Mouse (Mus musculus) testis, postnatal 14 days (tissue): ENCODE results near the gene Pdlim3.
"Not testable (repeated sequence)": the region's sequence is repeated elsewhere in the genome, so short reads cannot be mapped to it uniquely, and the experiment has no call there.

Source experiments
- DNase-seq: peaks from one replicate; pipeline ENCODE4 v3.0.0; 2021; ENCODE audit warnings: low spot score

Gene Pdlim3

GRCm38 (mm10) chr8:45885202-45885685 is at the start of gene Pdlim3:
Gene Pdlim3 (plus strand): TSS chr8:45885461.
- DNase-seq = peak; percentile 27

- DNase-seq = no peak
These were observed 42.0 kb upstream of the Pdlim3 start for GRCm38 (mm10) chr8:45843306-45843705.

- DNase-seq = no peak
These were observed 41.0 kb upstream of the Pdlim3 start for GRCm38 (mm10) chr8:45844097-45844885.

GRCm38 (mm10) chr8:45844911-45845481 is 40.3 kb upstream of the Pdlim3 start:
- DNase-seq = no peak

GRCm38 (mm10) chr8:45845906-45846305 is 39.4 kb upstream of the Pdlim3 start:
- no peak for DNase-seq

GRCm38 (mm10) chr8:45855118-45855517 is 30.1 kb upstream of the Pdlim3 start:
- DNase-seq = no peak

GRCm38 (mm10) chr8:45857734-45858133 is 27.5 kb upstream of the Pdlim3 start:
- DNase-seq = no peak

GRCm38 (mm10) chr8:45858391-45858790 is 26.9 kb upstream of the Pdlim3 start:
- peak; percentile 68 for DNase-seq

- DNase-seq = not testable (repeated sequence)
These were observed 13.7 kb upstream of the Pdlim3 start for GRCm38 (mm10) chr8:45871587-45871986.

- DNase-seq = peak; percentile 50
These were observed 13.2 kb upstream of the Pdlim3 start for GRCm38 (mm10) chr8:45872077-45872476.

GRCm38 (mm10) chr8:45874945-45875626 is 10.2 kb upstream of the Pdlim3 start:
- peak; percentile 78 for DNase-seq

- DNase-seq = no peak
These were observed 8.9 kb upstream of the Pdlim3 start for GRCm38 (mm10) chr8:45876397-45876796.

GRCm38 (mm10) chr8:45877680-45878079 is 7.6 kb upstream of the Pdlim3 start:
- no peak for DNase-seq

GRCm38 (mm10) chr8:45880457-45880856 is 4.8 kb upstream of the Pdlim3 start:
- DNase-seq = no peak

GRCm38 (mm10) chr8:45881726-45882125 is 3.5 kb upstream of the Pdlim3 start:
- DNase-seq = no peak

- no peak for DNase-seq
These were observed 1.5 kb upstream of the Pdlim3 start for GRCm38 (mm10) chr8:45883793-45884192.

GRCm38 (mm10) chr8:45884552-45884951 is 709 bp upstream of the Pdlim3 start:
- DNase-seq = no peak

GRCm38 (mm10) chr8:45885775-45886174 is 514 bp downstream of the Pdlim3 start:
- no peak for DNase-seq

- DNase-seq = no peak
These were observed 4.5 kb downstream of the Pdlim3 start for GRCm38 (mm10) chr8:45889737-45890136.

GRCm38 (mm10) chr8:45896590-45896989 is 11.3 kb downstream of the Pdlim3 start:
- DNase-seq = no peak

GRCm38 (mm10) chr8:45899783-45900182 is 14.5 kb downstream of the Pdlim3 start:
- no peak for DNase-seq

GRCm38 (mm10) chr8:45901626-45902025 is 16.4 kb downstream of the Pdlim3 start:
- DNase-seq = no peak

- DNase-seq = no peak
These were observed 18.4 kb downstream of the Pdlim3 start for GRCm38 (mm10) chr8:45903659-45904058.
